Mouse (Mus musculus): Measurements from ENCODE around the gene D7Ertd443e. TPM values are rescaled to one million over a fixed set of nuclear protein-coding genes. Genes with fewer than 3 reads are reported as not detected.

D7Ertd443e gene
- total and polyA plus RNA-seq, 2 experiments from 2014 or later, result 0.35 to 0.38 TPM

- Histone ChIP-seq H3K4me3 (ENCODE audit: low read depth, low read length) (no peak overlapping the region), H3K4me2 (ENCODE audit: low read depth, low read length, poor library complexity, severe bottlenecking) (no peak overlapping the region), H3K27me3 (ENCODE audit: insufficient read depth, low read length) (no peaks in the 10 kb centered on the region), H3K9me3 (ENCODE audit: low read length) (no peaks in the 10 kb centered on the region), H3K9ac (replicated peaks; ENCODE audit: low read length, poor library complexity, severe bottlenecking) (no peak overlapping the region), H3K36me3 (ENCODE audit: insufficient read depth, low read length) (no peaks in the 10 kb centered on the region), H3K4me1 (ENCODE audit: insufficient read depth, low read length) (no peaks in the 10 kb centered on the region), H3K27ac (ENCODE audit: low read depth, low read length) (no peak overlapping the region)
- no peak for ATAC-seq (ENCODE audit: low FRiP score)
- 91% methylated on average over 1 of the region's 1 CpGs for WGBS
- no peak for DNase-seq (ENCODE audit: low spot score)
- no peak for TF ChIP-seq CTCF (IDR thresholded peaks at IDR 0.05)
Observed at GRCm38 (mm10) chr7:134240579-134240978, 144.9 kb downstream of the D7Ertd443e start.

DNA sequence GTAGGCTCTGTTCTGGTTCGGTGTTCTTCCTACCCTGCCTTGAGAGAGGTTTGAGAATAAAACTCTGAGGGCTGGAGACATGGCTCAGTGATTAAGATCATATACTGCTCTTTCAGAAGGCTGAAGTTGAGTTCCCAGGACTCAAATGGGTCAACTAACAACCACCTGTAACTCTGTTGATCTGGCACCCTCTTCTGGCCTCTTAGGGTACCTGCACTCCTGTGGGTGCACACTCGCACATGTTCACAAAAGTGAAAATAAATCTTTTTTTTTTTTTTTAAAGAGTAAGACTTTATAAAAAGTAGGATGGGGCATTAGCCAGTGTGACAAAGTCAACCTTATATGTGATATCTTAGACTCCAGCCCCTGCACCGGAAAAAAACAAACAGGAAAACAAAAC lies 146.6 kb downstream of the D7Ertd443e start:
- TF ChIP-seq CTCF (IDR thresholded peaks at IDR 0.05), result 0 out of 2 replicates have a peak, but pooled peaks have one; percentile 2
- ATAC-seq (ENCODE audit: low FRiP score) (no peak), DNase-seq (ENCODE audit: low spot score) (no peak)
- Histone ChIP-seq H3K27ac (ENCODE audit: low read depth, low read length) (no peak overlapping the region), H3K4me2 (ENCODE audit: low read depth, low read length, poor library complexity, severe bottlenecking) (no peak overlapping the region), H3K9ac (replicated peaks; ENCODE audit: low read length, poor library complexity, severe bottlenecking) (no peak overlapping the region), H3K36me3 (ENCODE audit: insufficient read depth, low read length) (no peaks in the 10 kb centered on the region), H3K9me3 (ENCODE audit: low read length) (no peaks in the 10 kb centered on the region), H3K4me1 (ENCODE audit: insufficient read depth, low read length) (no peaks in the 10 kb centered on the region), H3K4me3 (ENCODE audit: low read depth, low read length) (no peak overlapping the region), H3K27me3 (ENCODE audit: insufficient read depth, low read length) (no peaks in the 10 kb centered on the region)
- 95% methylated on average over 3 of the region's 3 CpGs for WGBS

- WGBS, result 69% methylated on average over 2 of the region's 2 CpGs
- no peak overlapping the region for H3K27ac ChIP-seq (ENCODE audit: low read depth, low read length)
- TF ChIP-seq CTCF (IDR thresholded peaks at IDR 0.05), result no peak
Observed at GRCm38 (mm10) chr7:134237356-134237755, 148.1 kb downstream of the D7Ertd443e start.

GRCm38 (mm10) chr7:134236727-134237126 lies 148.7 kb downstream of the D7Ertd443e start:
- Histone ChIP-seq H3K4me3 (ENCODE audit: low read depth, low read length) (no peak overlapping the region), H3K27ac (ENCODE audit: low read depth, low read length) (no peak overlapping the region), H3K4me2 (ENCODE audit: low read depth, low read length, poor library complexity, severe bottlenecking) (no peak overlapping the region), H3K9ac (replicated peaks; ENCODE audit: low read length, poor library complexity, severe bottlenecking) (no peak overlapping the region), H3K4me1 (ENCODE audit: insufficient read depth, low read length) (no peaks in the 10 kb centered on the region), H3K27me3 (ENCODE audit: insufficient read depth, low read length) (0 out of 2 replicates have a peak, but pooled peaks cover under 1% of the 10 kb centered on the region), H3K9me3 (ENCODE audit: low read length) (no peaks in the 10 kb centered on the region), H3K36me3 (ENCODE audit: insufficient read depth, low read length) (no peaks in the 10 kb centered on the region)
- DNase-seq (ENCODE audit: low spot score) (no peak), ATAC-seq (ENCODE audit: low FRiP score) (no peak)
- TF ChIP-seq CTCF (IDR thresholded peaks at IDR 0.05), result no peak

More at GRCm38 (mm10) chr7:134237356-134237755, 148.1 kb downstream of the D7Ertd443e start:
- no peak for ATAC-seq (ENCODE audit: low FRiP score)
- DNase-seq (ENCODE audit: low spot score), result no peak
- H3K9me3 ChIP-seq (ENCODE audit: low read length), result no peaks in the 10 kb centered on the region
- H3K4me2 ChIP-seq (ENCODE audit: low read depth, low read length, poor library complexity, severe bottlenecking), result no peak overlapping the region
- no peaks in the 10 kb centered on the region for H3K36me3 ChIP-seq (ENCODE audit: insufficient read depth, low read length)
- no peak overlapping the region for H3K9ac ChIP-seq (replicated peaks; ENCODE audit: low read length, poor library complexity, severe bottlenecking)
- no peaks in the 10 kb centered on the region for H3K4me1 ChIP-seq (ENCODE audit: insufficient read depth, low read length)
- H3K4me3 ChIP-seq (ENCODE audit: low read depth, low read length), result no peak overlapping the region
- H3K27me3 ChIP-seq (ENCODE audit: insufficient read depth, low read length), result no peaks in the 10 kb centered on the region

DNA sequence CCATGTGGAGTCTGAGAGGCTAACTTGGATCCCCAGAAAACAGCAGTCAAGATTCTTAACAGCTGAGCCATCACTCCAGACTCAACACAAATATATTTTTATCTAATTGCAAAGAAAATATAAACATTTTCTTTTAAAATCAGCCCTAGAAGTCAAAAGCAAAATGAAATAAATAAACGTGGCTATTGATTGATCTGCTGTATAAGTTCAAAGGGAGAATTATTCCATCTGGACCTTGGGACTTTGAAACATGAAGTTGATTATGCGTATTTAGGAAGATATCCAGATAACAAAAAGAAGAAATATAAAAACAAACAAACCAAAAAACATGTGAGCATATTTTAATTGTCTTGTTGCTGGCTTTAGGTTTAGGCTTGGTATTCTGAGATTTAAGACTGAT lies 149.9 kb downstream of the D7Ertd443e start:
- Histone ChIP-seq H3K27me3 (ENCODE audit: insufficient read depth, low read length) (0 out of 2 replicates have a peak, but pooled peaks cover 3% of the 10 kb centered on the region), H3K4me3 (ENCODE audit: low read depth, low read length) (no peak overlapping the region), H3K4me1 (ENCODE audit: insufficient read depth, low read length) (no peaks in the 10 kb centered on the region), H3K9ac (replicated peaks; ENCODE audit: low read length, poor library complexity, severe bottlenecking) (no peak overlapping the region), H3K4me2 (ENCODE audit: low read depth, low read length, poor library complexity, severe bottlenecking) (no peak overlapping the region), H3K9me3 (ENCODE audit: low read length) (no peaks in the 10 kb centered on the region), H3K36me3 (ENCODE audit: insufficient read depth, low read length) (no peaks in the 10 kb centered on the region), H3K27ac (ENCODE audit: low read depth, low read length) (no peak overlapping the region)
- no peak for DNase-seq (ENCODE audit: low spot score)
- 80% methylated on average over 2 of the region's 2 CpGs for WGBS
- TF ChIP-seq CTCF (IDR thresholded peaks at IDR 0.05), result no peak
- no peak for ATAC-seq (ENCODE audit: low FRiP score)

- no peak for TF ChIP-seq CTCF (IDR thresholded peaks at IDR 0.05)
- ATAC-seq (ENCODE audit: low FRiP score), result no peak
Observed at GRCm38 (mm10) chr7:134231378-134232346, 153.8 kb downstream of the D7Ertd443e start, which contains the start of gene Adam12. Gene Adam12 (minus strand): TSS chr7:134232146.

More at GRCm38 (mm10) chr7:134231378-134232346, 153.8 kb downstream of the D7Ertd443e start, which contains the start of gene Adam12:
- Histone ChIP-seq H3K4me3 (ENCODE audit: low read depth, low read length) (no peak within 1 kb of the TSS), H3K27ac (ENCODE audit: low read depth, low read length) (no peak within 1 kb of the TSS), H3K9ac (replicated peaks; ENCODE audit: low read length, poor library complexity, severe bottlenecking) (no peak within 1 kb of the TSS), H3K4me2 (ENCODE audit: low read depth, low read length, poor library complexity, severe bottlenecking) (no peak within 1 kb of the TSS), H3K9me3 (ENCODE audit: low read length) (no peaks in the 10 kb centered on the region), H3K27me3 (ENCODE audit: insufficient read depth, low read length) (0 out of 2 replicates have a peak, but pooled peaks cover 3% of the 10 kb centered on the region), H3K4me1 (ENCODE audit: insufficient read depth, low read length) (no peaks in the 10 kb centered on the region), H3K36me3 (ENCODE audit: insufficient read depth, low read length) (no peaks in the 10 kb centered on the region)
- no peak for DNase-seq (ENCODE audit: low spot score)
- 76% methylated on average over 14 of the region's 14 CpGs for WGBS
